Mouse (Mus musculus): Measurements from ENCODE around the gene Pawr.

DNA sequence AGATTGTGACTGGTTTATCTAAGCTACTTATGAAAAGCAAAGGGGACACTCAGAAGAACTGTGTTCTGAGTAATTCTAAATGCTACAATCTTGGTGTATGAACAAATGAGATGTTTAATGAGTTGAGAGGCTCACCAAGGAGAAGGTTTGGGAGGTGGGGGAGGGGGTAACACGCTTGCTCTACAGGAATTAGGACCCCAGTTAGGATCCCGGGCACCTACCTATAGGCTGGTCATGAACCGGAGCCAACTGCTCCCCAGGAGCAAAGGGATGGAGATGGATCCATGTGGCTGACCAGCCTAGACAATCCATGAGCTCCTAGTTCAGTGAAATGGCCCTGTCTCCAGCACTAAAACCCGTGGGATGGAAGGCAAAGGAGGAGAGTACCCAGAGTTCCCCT, 39.3 kb upstream of the Pawr start:
- TF ChIP-seq POLR2A (IDR thresholded peaks at IDR 0.05; ENCODE audit: control insufficient read depth, extremely low read depth, insufficient read depth, low read length, poor library complexity) (no peak), CTCF (IDR thresholded peaks at IDR 0.05; ENCODE audit: borderline replicate concordance, control insufficient read depth, extremely low read depth, insufficient read depth, low read length, poor library complexity) (no peak)

Data from thymus, adult 2 months (tissue).